Mouse (Mus musculus) liver, embryonic 14.5 days (tissue): Measurements from ENCODE around the gene Abhd5.

Source experiments
- CTCF ChIP-seq: IDR thresholded peaks from 2 replicates; pipeline ENCODE4 v1.5.1; 2016; ENCODE audit warnings: antibody characterized with exemption, low read depth, control low read depth
- EP300 ChIP-seq: IDR thresholded peaks from 2 replicates; pipeline ENCODE4 v1.6.1; 2016; ENCODE audit warnings: antibody characterized with exemption, low read depth

GRCm38 (mm10) chr9:122370292-122370794 is 18.9 kb downstream of the Abhd5 start:
- TF ChIP-seq EP300: no peak
- TF ChIP-seq CTCF: no peak
